Mouse (Mus musculus) liver, adult 2 months (tissue): Measurements from ENCODE around the gene Loxl3.

Experiments
- CTCF ChIP-seq: fragments of 200-500 bp; IDR thresholded peaks from 2 replicates; pipeline ENCODE4 v1.5.1; 2011; ENCODE audit warnings: low read depth, low read length, control low read depth
- POLR2A ChIP-seq: fragments of 200-500 bp; IDR thresholded peaks from 2 replicates; pipeline ENCODE4 v1.6.1; 2011; ENCODE audit warnings: low read length, control low read depth; ENCODE audit not compliant: insufficient read depth; ENCODE audit errors: extremely low read depth

- TF ChIP-seq CTCF (no peak), POLR2A (no peak)
These were observed 32.0 kb downstream of the Loxl3 start for GRCm38 (mm10) chr6:83065995-83066394.
